Mouse (Mus musculus) hindbrain, embryonic 16.5 days (tissue): ENCODE measurements at regions not wholly inside any gene's neighbourhood (a gene's known extent, or its start where the extent isn't known, plus 50 kb on each side); places are given as distances from the start of the nearest gene placed in this dataset.
A peak's percentile ranks its signal among the peaks of the same experiment; 100 is the strongest.

Experiments
- ATAC-seq: fragments of 200-750 bp; cut with Nextera tagmentation; 2 replicates; pipeline ENCODE4 v1.8.0; 2017; ENCODE audit warnings: moderate TSS enrichment, moderate library complexity
- H3K27ac ChIP-seq: fragments of 300-500 bp; sonication (generic); 2 replicates; pipeline ENCODE4 v1.5.1; 2014; ENCODE audit warnings: low read depth, mild to moderate bottlenecking, control low read depth, low read length, moderate library complexity
- H3K27me3 ChIP-seq: fragments of 300-500 bp; sonication (generic); replicated peaks from 2 replicates; pipeline ENCODE4 v1.6.1; 2014; ENCODE audit warnings: low read length; ENCODE audit not compliant: control insufficient read depth, insufficient read depth
- H3K36me3 ChIP-seq: fragments of 300-500 bp; sonication (generic); 2 replicates; pipeline ENCODE4 v1.6.1; 2014; ENCODE audit warnings: mild to moderate bottlenecking, low read length, moderate library complexity, mixed read lengths; ENCODE audit not compliant: control insufficient read depth, insufficient read depth
- H3K4me1 ChIP-seq: fragments of 300-500 bp; sonication (generic); 2 replicates; pipeline ENCODE4 v1.6.1; 2014; ENCODE audit warnings: low read depth, low read length; ENCODE audit not compliant: control insufficient read depth, insufficient read depth
- H3K4me2 ChIP-seq: fragments of 300-500 bp; sonication (generic); 2 replicates; pipeline ENCODE4 v1.6.1; 2014; ENCODE audit warnings: mild to moderate bottlenecking, low read length, control low read depth, moderate library complexity
- H3K4me3 ChIP-seq: fragments of 300-500 bp; sonication (generic); 2 replicates; pipeline ENCODE4 v1.5.1; 2014; ENCODE audit warnings: mild to moderate bottlenecking, low read length, control low read depth, moderate library complexity
- H3K9ac ChIP-seq: fragments of 300-500 bp; sonication (generic); 2 replicates; pipeline ENCODE4 v1.6.1; 2014; ENCODE audit warnings: low read depth, mild to moderate bottlenecking, control low read depth, low read length, moderate library complexity
- H3K9me3 ChIP-seq: fragments of 300-500 bp; sonication (generic); 2 replicates; pipeline ENCODE4 v1.6.1; 2014; ENCODE audit warnings: mild to moderate bottlenecking, low read length, moderate library complexity; ENCODE audit not compliant: control insufficient read depth
- WGBS: fragments of 180-500 bp; shearing (Covaris S2); extraction: QIAGEN DNeasy Blood & Tissue Kit; methylation state at CpG from one replicate; pipeline ENCODE4 v1.1.7; 2014; 5-methylcytosine and 5-hydroxymethylcytosine counted together

GRCm38 (mm10) chr1:3813071-3813470 is 994.6 kb upstream of the Gm37988 start:
- Histone ChIP-seq H3K27me3 (no peaks in the 10 kb centered on the region), H3K4me1 (no peaks in the 10 kb centered on the region), H3K27ac (no peak overlapping the region), H3K9me3 (no peaks in the 10 kb centered on the region), H3K4me3 (no peak overlapping the region), H3K4me2 (no peak overlapping the region), H3K9ac (no peak overlapping the region), H3K36me3 (no peaks in the 10 kb centered on the region)
- 80% methylated on average over 1 of the region's 1 CpGs for WGBS
- no peak for ATAC-seq

GRCm38 (mm10) chr1:3842021-3842420 is 965.7 kb upstream of the Gm37988 start:
- Histone ChIP-seq H3K4me1 (no peaks in the 10 kb centered on the region), H3K27ac (no peak overlapping the region), H3K4me2 (no peak overlapping the region), H3K27me3 (no peaks in the 10 kb centered on the region), H3K9ac (no peak overlapping the region), H3K9me3 (no peaks in the 10 kb centered on the region), H3K36me3 (no peaks in the 10 kb centered on the region), H3K4me3 (no peak overlapping the region)
- peak; percentile 58; the same call in 1 of the 2 replicates for ATAC-seq
- WGBS, result 15% methylated on average over 3 of the region's 3 CpGs
